Mouse (Mus musculus) heart, embryonic 13.5 days (tissue): Measurements from ENCODE around the gene Lsm12. TPM values are rescaled to one million over a fixed set of nuclear protein-coding genes. Genes with fewer than 3 reads are reported as not detected.
A peak's percentile ranks its signal among the peaks of the same experiment; 100 is the strongest.

Experiments used
- ATAC-seq: fragments of 200-750 bp; cut with Nextera tagmentation; 2 replicates; pipeline ENCODE4 v1.8.0; 2017; ENCODE audit warnings: moderate TSS enrichment; ENCODE audit not compliant: insufficient number of reproducible peaks, low FRiP score, low TSS enrichment; ENCODE audit errors: extremely low read depth
- H3K27ac ChIP-seq: fragments of 300-500 bp; sonication (generic); replicated peaks from 2 replicates; pipeline ENCODE4 v1.5.1; 2015; ENCODE audit warnings: moderate library complexity, mild to moderate bottlenecking, inconsistent platforms
- H3K27me3 ChIP-seq: fragments of 300-500 bp; sonication (generic); replicated peaks from 2 replicates; pipeline ENCODE4 v1.6.1; 2015; ENCODE audit warnings: mild to moderate bottlenecking, inconsistent platforms
- H3K36me3 ChIP-seq: fragments of 300-500 bp; sonication (generic); 2 replicates; pipeline ENCODE4 v1.6.1; 2015; ENCODE audit warnings: mild to moderate bottlenecking, inconsistent platforms
- H3K4me1 ChIP-seq: fragments of 300-500 bp; sonication (generic); 2 replicates; pipeline ENCODE4 v1.6.1; 2015; ENCODE audit warnings: inconsistent platforms
- H3K4me2 ChIP-seq: fragments of 300-500 bp; sonication (generic); 2 replicates; pipeline ENCODE4 v1.6.1; 2015; ENCODE audit warnings: inconsistent platforms, mild to moderate bottlenecking, moderate library complexity
- H3K4me3 ChIP-seq: fragments of 300-500 bp; sonication (generic); 2 replicates; pipeline ENCODE4 v1.5.1; 2015; ENCODE audit warnings: moderate library complexity, mild to moderate bottlenecking, inconsistent platforms
- H3K9ac ChIP-seq: fragments of 300-500 bp; sonication (generic); 2 replicates; pipeline ENCODE4 v1.6.1; 2015; ENCODE audit warnings: inconsistent platforms, mild to moderate bottlenecking, moderate library complexity
- H3K9me3 ChIP-seq: fragments of 300-500 bp; sonication (generic); 2 replicates; pipeline ENCODE4 v1.6.1; 2016; ENCODE audit warnings: inconsistent platforms
- WGBS: fragments of 180-500 bp; shearing (Covaris S2); methylation state at CpG from one replicate; pipeline ENCODE4 v1.1.7; 2015; ENCODE audit warnings: mixed read lengths; 5-methylcytosine and 5-hydroxymethylcytosine counted together
- polyA plus RNA-seq: library from polyadenylated mRNA; unstranded; fragments of >200 nt; fragmentation: Nextera tagmentation; extraction: Ambion mirVana; gene quantifications from 2 replicates; pipeline ENCODE4 v1.2.1, GENCODE M21; 2015

The Lsm12 gene
- polyA plus RNA-seq, 1 experiment from 2014 or later: 80.7 TPM

- Histone ChIP-seq H3K4me3 (peak overlapping the region; percentile 50), H3K4me1 (peaks cover 33% of the 10 kb centered on the region), H3K4me2 (peak overlapping the region; percentile 75), H3K36me3 (no peaks in the 10 kb centered on the region), H3K27ac (no peak overlapping the region), H3K9ac (peak overlapping the region; percentile 72; the same call in 1 of the 2 replicates), H3K27me3 (peaks cover 84% of the 10 kb centered on the region), H3K9me3 (no peaks in the 10 kb centered on the region)
- 4% methylated on average over 16 of the region's 16 CpGs for WGBS
- ATAC-seq: no peak
Observed at GRCm38 (mm10) chr11:102146005-102146404, 39.1 kb downstream of the Lsm12 start.

- H3K4me3 ChIP-seq: peak within 1 kb of the TSS; percentile 50
- WGBS: 2% methylated on average over 50 of the region's 50 CpGs
- H3K27ac ChIP-seq: no peak within 1 kb of the TSS
- peaks cover 33% of the 10 kb centered on the region for H3K4me1 ChIP-seq
- H3K36me3 ChIP-seq: no peaks in the 10 kb centered on the region
- ATAC-seq: no peak
- H3K4me2 ChIP-seq: peak within 1 kb of the TSS; percentile 75
- peaks cover 84% of the 10 kb centered on the region for H3K27me3 ChIP-seq
- H3K9ac ChIP-seq: peak within 1 kb of the TSS; percentile 72
- no peaks in the 10 kb centered on the region for H3K9me3 ChIP-seq
Observed at GRCm38 (mm10) chr11:102145471-102146001, 39.6 kb downstream of the Lsm12 start, which contains the start of gene Nags. Gene Nags (plus strand): TSS chr11:102145513.

- Histone ChIP-seq H3K36me3 (no peaks in the 10 kb centered on the region), H3K27me3 (peaks cover 79% of the 10 kb centered on the region), H3K4me2 (peak overlapping the region; percentile 75), H3K9me3 (no peaks in the 10 kb centered on the region), H3K9ac (peak overlapping the region; percentile 72), H3K4me3 (peak overlapping the region; percentile 50), H3K27ac (no peak overlapping the region), H3K4me1 (peaks cover 33% of the 10 kb centered on the region)
- WGBS: 25% methylated on average over 13 of the region's 13 CpGs
- ATAC-seq: no peak
Observed at GRCm38 (mm10) chr11:102144957-102145470, 40.1 kb downstream of the Lsm12 start.

GRCm38 (mm10) chr11:102142355-102142754 is 42.7 kb downstream of the Lsm12 start:
- H3K4me2 ChIP-seq: no peak overlapping the region
- no peaks in the 10 kb centered on the region for H3K36me3 ChIP-seq
- 67% methylated on average over 7 of the region's 7 CpGs for WGBS
- H3K4me1 ChIP-seq: peaks cover 28% of the 10 kb centered on the region
- ATAC-seq: no peak
- no peaks in the 10 kb centered on the region for H3K9me3 ChIP-seq
- H3K27ac ChIP-seq: no peak overlapping the region
- no peak overlapping the region for H3K9ac ChIP-seq
- H3K27me3 ChIP-seq: peaks cover 64% of the 10 kb centered on the region
- H3K4me3 ChIP-seq: no peak overlapping the region

- H3K9ac ChIP-seq: no peak overlapping the region
- no peak overlapping the region for H3K27ac ChIP-seq
Observed at GRCm38 (mm10) chr11:102140508-102140907, 44.6 kb downstream of the Lsm12 start.

GRCm38 (mm10) chr11:102138447-102138740 is 46.7 kb downstream of the Lsm12 start:
- no peak for ATAC-seq
- Histone ChIP-seq H3K36me3 (no peaks in the 10 kb centered on the region), H3K27me3 (peaks cover 50% of the 10 kb centered on the region), H3K4me1 (peaks cover 8% of the 10 kb centered on the region; the same call in 1 of the 2 replicates), H3K9me3 (no peaks in the 10 kb centered on the region), H3K4me3 (peak overlapping the region; percentile 29), H3K9ac (peak overlapping the region; percentile 54), H3K4me2 (peak overlapping the region; percentile 62), H3K27ac (no peak overlapping the region)
- under 1% methylated on average over 18 of the region's 18 CpGs for WGBS

More at GRCm38 (mm10) chr11:102140508-102140907, 44.6 kb downstream of the Lsm12 start:
- no peak for ATAC-seq
- Histone ChIP-seq H3K36me3 (no peaks in the 10 kb centered on the region), H3K4me2 (no peak overlapping the region), H3K27me3 (peaks cover 57% of the 10 kb centered on the region), H3K4me1 (peaks cover 9% of the 10 kb centered on the region), H3K4me3 (no peak overlapping the region), H3K9me3 (no peaks in the 10 kb centered on the region)
- 3% methylated on average over 5 of the region's 5 CpGs for WGBS

- Histone ChIP-seq H3K4me3 (peak overlapping the region; percentile 29), H3K27me3 (peaks cover 45% of the 10 kb centered on the region), H3K27ac (no peak overlapping the region), H3K9ac (peak overlapping the region; percentile 54), H3K36me3 (no peaks in the 10 kb centered on the region), H3K4me1 (peaks cover 8% of the 10 kb centered on the region; the same call in 1 of the 2 replicates), H3K9me3 (no peaks in the 10 kb centered on the region), H3K4me2 (peak overlapping the region; percentile 62)
- 39% methylated on average over 13 of the region's 13 CpGs for WGBS
- ATAC-seq: no peak
Observed at GRCm38 (mm10) chr11:102137625-102138446, 47.3 kb downstream of the Lsm12 start.

- Histone ChIP-seq H3K36me3 (no peaks in the 10 kb centered on the region), H3K4me2 (no peak overlapping the region), H3K9me3 (no peaks in the 10 kb centered on the region), H3K27me3 (peaks cover 43% of the 10 kb centered on the region), H3K27ac (no peak overlapping the region), H3K4me3 (no peak overlapping the region), H3K9ac (no peak overlapping the region), H3K4me1 (peaks cover 12% of the 10 kb centered on the region)
- ATAC-seq: no peak
- 29% methylated on average over 4 of the region's 4 CpGs for WGBS
Observed at GRCm38 (mm10) chr11:102134516-102134915, 50.6 kb downstream of the Lsm12 start.

- no peak overlapping the region for H3K9ac ChIP-seq
- no peak overlapping the region for H3K4me3 ChIP-seq
- no peak overlapping the region for H3K27ac ChIP-seq
- no peaks in the 10 kb centered on the region for H3K36me3 ChIP-seq
- H3K9me3 ChIP-seq: no peaks in the 10 kb centered on the region
- H3K4me1 ChIP-seq: no peaks in the 10 kb centered on the region
- H3K4me2 ChIP-seq: no peak overlapping the region
- H3K27me3 ChIP-seq: peaks cover 15% of the 10 kb centered on the region
- 67% methylated on average over 6 of the region's 6 CpGs for WGBS
- ATAC-seq: no peak
Observed at GRCm38 (mm10) chr11:102117386-102117785, 67.7 kb downstream of the Lsm12 start.

- H3K4me2 ChIP-seq: no peak overlapping the region
- no peaks in the 10 kb centered on the region for H3K36me3 ChIP-seq
- ATAC-seq: no peak
- WGBS: 44% methylated on average over 8 of the region's 8 CpGs
- H3K9me3 ChIP-seq: no peaks in the 10 kb centered on the region
- H3K9ac ChIP-seq: no peak overlapping the region
- no peak overlapping the region for H3K4me3 ChIP-seq
- peaks cover 20% of the 10 kb centered on the region for H3K27me3 ChIP-seq
- H3K4me1 ChIP-seq: no peaks in the 10 kb centered on the region
- H3K27ac ChIP-seq: no peak overlapping the region
Observed at GRCm38 (mm10) chr11:102116241-102116640, 68.9 kb downstream of the Lsm12 start.
